Mouse (Mus musculus) intestine, postnatal 0 days (tissue): ENCODE data around the gene Gabrg1. TPM values are rescaled to one million over a fixed set of nuclear protein-coding genes. Genes with fewer than 3 reads are reported as not detected.

Experiments
- ATAC-seq: fragments of 200-750 bp; cut with Nextera tagmentation; 2 replicates; pipeline ENCODE4 v1.8.0; 2017; ENCODE audit warnings: mild to moderate bottlenecking, moderate TSS enrichment, moderate library complexity
- H3K27ac ChIP-seq: fragments of 300-500 bp; sonication (generic); 2 replicates; pipeline ENCODE4 v1.5.1; 2014; ENCODE audit warnings: mild to moderate bottlenecking, low read depth, low read length, moderate library complexity
- H3K27me3 ChIP-seq: fragments of 300-500 bp; sonication (generic); replicated peaks from 2 replicates; pipeline ENCODE4 v1.6.1; 2014; ENCODE audit warnings: low read length, mixed read lengths; ENCODE audit not compliant: control insufficient read depth, insufficient read depth
- H3K36me3 ChIP-seq: fragments of 300-500 bp; sonication (generic); 2 replicates; pipeline ENCODE4 v1.6.1; 2014; ENCODE audit warnings: mild to moderate bottlenecking, moderate library complexity; ENCODE audit not compliant: control insufficient read depth, insufficient read depth
- H3K4me1 ChIP-seq: fragments of 300-500 bp; sonication (generic); replicated peaks from 2 replicates; pipeline ENCODE4 v1.6.1; 2014; ENCODE audit warnings: antibody characterized with exemption, low read length, mixed read lengths; ENCODE audit not compliant: control insufficient read depth, insufficient read depth
- H3K4me2 ChIP-seq: fragments of 300-500 bp; sonication (generic); replicated peaks from 2 replicates; pipeline ENCODE4 v1.6.1; 2014; ENCODE audit warnings: low read depth, mild to moderate bottlenecking, moderate library complexity
- H3K4me3 ChIP-seq: fragments of 300-500 bp; sonication (generic); 2 replicates; pipeline ENCODE4 v1.5.1; 2014; ENCODE audit warnings: low read depth, low read length
- H3K9ac ChIP-seq: fragments of 300-500 bp; sonication (generic); 2 replicates; pipeline ENCODE4 v1.6.1; 2014; ENCODE audit warnings: mild to moderate bottlenecking, low read depth, low read length
- H3K9me3 ChIP-seq: fragments of 300-500 bp; sonication (generic); 2 replicates; pipeline ENCODE4 v1.6.1; 2016; ENCODE audit warnings: mixed run types; ENCODE audit not compliant: control insufficient read depth
- CTCF ChIP-seq: sonication (generic); IDR thresholded peaks from 2 replicates; pipeline ENCODE4 v1.5.1; 2016; ENCODE audit warnings: low read depth, mild to moderate bottlenecking, control low read depth, antibody characterized with exemption, moderate library complexity
- polyA plus RNA-seq: library from polyadenylated mRNA; unstranded; fragments of >200 nt; fragmentation: Nextera tagmentation; extraction: Ambion mirVana; gene quantifications from 2 replicates; pipeline ENCODE4 v1.2.1, GENCODE M21; 2015

The Gabrg1 gene
- polyA plus RNA-seq, 1 experiment from 2014 or later, result 0.12 TPM

DNA sequence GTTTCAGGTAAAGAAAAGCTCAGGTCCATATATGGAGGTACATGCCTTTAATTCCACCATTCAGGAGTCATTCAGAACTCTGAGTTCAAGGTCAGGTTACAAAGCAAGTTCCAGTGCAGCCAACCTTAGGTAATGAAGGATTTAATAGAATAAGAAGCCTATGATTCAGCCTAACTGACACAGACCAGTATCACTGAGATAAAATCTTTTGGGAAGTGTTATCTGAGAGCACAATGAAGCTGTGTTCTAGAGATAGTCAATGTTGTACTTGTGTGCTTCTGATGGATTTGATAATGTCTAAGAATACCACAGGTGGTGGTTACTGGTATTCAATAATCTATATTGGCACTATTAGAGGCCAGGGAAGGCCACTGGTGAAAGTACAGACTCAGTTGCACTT is 138.1 kb downstream of the Gabrg1 start:
- no peak for ATAC-seq

More for the DNA sequence above, 138.1 kb downstream of the Gabrg1 start:
- H3K9ac ChIP-seq, result no peak overlapping the region
- no peak overlapping the region for H3K4me2 ChIP-seq
- 0 out of 2 replicates have a peak, but pooled peaks cover 5% of the 10 kb centered on the region for H3K9me3 ChIP-seq
- H3K36me3 ChIP-seq, result no peaks in the 10 kb centered on the region
- no peaks in the 10 kb centered on the region for H3K27me3 ChIP-seq
- no peak overlapping the region for H3K27ac ChIP-seq
- TF ChIP-seq CTCF, result no peak
- no peak overlapping the region for H3K4me3 ChIP-seq
- H3K4me1 ChIP-seq, result no peaks in the 10 kb centered on the region
